Mouse (Mus musculus): Measurements from ENCODE around the gene H2-Q7. TPM values are rescaled to one million over a fixed set of nuclear protein-coding genes. Genes with fewer than 3 reads are reported as not detected.
"Not testable (repeated sequence)": the region's sequence is repeated elsewhere in the genome, so short reads cannot be mapped to it uniquely, and the experiment has no call there.

The H2-Q7 gene
- polyA plus RNA-seq, 1 experiment from 2014 or later, result 3.1 TPM

GRCm38 (mm10) chr17:35432167-35432566 lies 6.8 kb upstream of the H2-Q7 start:
- ATAC-seq; H3K4me3 ChIP-seq (replicated peaks; ENCODE audit: low read length); H3K9me3 ChIP-seq (ENCODE audit: control insufficient read depth, low read length); H3K27ac ChIP-seq (ENCODE audit: low read length); H3K9ac ChIP-seq (replicated peaks; ENCODE audit: low read depth, low read length); H3K27me3 ChIP-seq (replicated peaks; ENCODE audit: control insufficient read depth, insufficient read depth, low read length); H3K4me1 ChIP-seq (replicated peaks; ENCODE audit: control insufficient read depth, insufficient read depth, low read length); H3K4me2 ChIP-seq (ENCODE audit: low read length); H3K36me3 ChIP-seq (ENCODE audit: control insufficient read depth, insufficient read depth): not testable (repeated sequence)
- WGBS, result 97% methylated on average over 3 of the region's 3 CpGs

DNA sequence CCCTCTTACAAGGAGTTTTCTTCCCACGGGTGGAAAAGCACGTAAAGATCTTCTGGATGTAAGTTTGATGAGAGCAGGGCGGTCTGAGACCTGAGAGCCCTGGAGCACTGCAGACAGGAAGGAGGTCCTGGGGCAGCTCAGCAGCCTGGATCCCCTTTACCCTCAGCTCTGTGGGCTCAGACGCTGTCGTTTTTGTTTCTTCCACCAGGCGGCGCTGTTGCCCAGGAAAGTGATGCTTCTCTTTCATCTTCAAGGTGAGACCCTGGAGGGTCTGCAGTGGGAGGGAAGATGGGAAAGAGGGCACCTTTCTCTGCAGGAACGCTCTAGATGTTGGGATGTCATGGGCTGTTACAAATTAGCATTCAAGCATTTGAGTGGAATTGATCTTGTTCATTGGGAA lies 4.1 kb upstream of the H2-Q7 start:
- 7% methylated on average over 8 of the region's 8 CpGs for WGBS
- not testable (repeated sequence) for H3K9me3 ChIP-seq (ENCODE audit: control insufficient read depth, low read length); H3K4me1 ChIP-seq (replicated peaks; ENCODE audit: control insufficient read depth, insufficient read depth, low read length); H3K27me3 ChIP-seq (replicated peaks; ENCODE audit: control insufficient read depth, insufficient read depth, low read length); H3K9ac ChIP-seq (replicated peaks; ENCODE audit: low read depth, low read length); H3K36me3 ChIP-seq (ENCODE audit: control insufficient read depth, insufficient read depth); ATAC-seq; H3K4me3 ChIP-seq (replicated peaks; ENCODE audit: low read length); H3K27ac ChIP-seq (ENCODE audit: low read length); H3K4me2 ChIP-seq (ENCODE audit: low read length)

- not testable (repeated sequence) for H3K36me3 ChIP-seq (ENCODE audit: control insufficient read depth, insufficient read depth); H3K4me2 ChIP-seq (ENCODE audit: low read length); H3K9ac ChIP-seq (replicated peaks; ENCODE audit: low read depth, low read length); H3K4me1 ChIP-seq (replicated peaks; ENCODE audit: control insufficient read depth, insufficient read depth, low read length); ATAC-seq; H3K4me3 ChIP-seq (replicated peaks; ENCODE audit: low read length); H3K9me3 ChIP-seq (ENCODE audit: control insufficient read depth, low read length); H3K27me3 ChIP-seq (replicated peaks; ENCODE audit: control insufficient read depth, insufficient read depth, low read length); H3K27ac ChIP-seq (ENCODE audit: low read length)
- 79% methylated on average over 3 of the region's 3 CpGs for WGBS
These were observed 3.4 kb upstream of the H2-Q7 start for GRCm38 (mm10) chr17:35435577-35435976.

GRCm38 (mm10) chr17:35437386-35437936 lies 1.5 kb upstream of the H2-Q7 start:
- H3K4me1 ChIP-seq (replicated peaks; ENCODE audit: control insufficient read depth, insufficient read depth, low read length); H3K27ac ChIP-seq (ENCODE audit: low read length); H3K4me2 ChIP-seq (ENCODE audit: low read length); H3K27me3 ChIP-seq (replicated peaks; ENCODE audit: control insufficient read depth, insufficient read depth, low read length); H3K9me3 ChIP-seq (ENCODE audit: control insufficient read depth, low read length); H3K9ac ChIP-seq (replicated peaks; ENCODE audit: low read depth, low read length); H3K4me3 ChIP-seq (replicated peaks; ENCODE audit: low read length); ATAC-seq; H3K36me3 ChIP-seq (ENCODE audit: control insufficient read depth, insufficient read depth): not testable (repeated sequence)
- WGBS, result 80% methylated on average over 1 of the region's 1 CpGs

GRCm38 (mm10) chr17:35438395-35438794 lies 560 bp upstream of the H2-Q7 start:
- H3K9ac ChIP-seq (replicated peaks; ENCODE audit: low read depth, low read length); H3K4me2 ChIP-seq (ENCODE audit: low read length); H3K36me3 ChIP-seq (ENCODE audit: control insufficient read depth, insufficient read depth); H3K4me3 ChIP-seq (replicated peaks; ENCODE audit: low read length); H3K9me3 ChIP-seq (ENCODE audit: control insufficient read depth, low read length); H3K27me3 ChIP-seq (replicated peaks; ENCODE audit: control insufficient read depth, insufficient read depth, low read length); H3K27ac ChIP-seq (ENCODE audit: low read length); H3K4me1 ChIP-seq (replicated peaks; ENCODE audit: control insufficient read depth, insufficient read depth, low read length); ATAC-seq: not testable (repeated sequence)
- 86% methylated on average over 1 of the region's 3 CpGs for WGBS

DNA sequence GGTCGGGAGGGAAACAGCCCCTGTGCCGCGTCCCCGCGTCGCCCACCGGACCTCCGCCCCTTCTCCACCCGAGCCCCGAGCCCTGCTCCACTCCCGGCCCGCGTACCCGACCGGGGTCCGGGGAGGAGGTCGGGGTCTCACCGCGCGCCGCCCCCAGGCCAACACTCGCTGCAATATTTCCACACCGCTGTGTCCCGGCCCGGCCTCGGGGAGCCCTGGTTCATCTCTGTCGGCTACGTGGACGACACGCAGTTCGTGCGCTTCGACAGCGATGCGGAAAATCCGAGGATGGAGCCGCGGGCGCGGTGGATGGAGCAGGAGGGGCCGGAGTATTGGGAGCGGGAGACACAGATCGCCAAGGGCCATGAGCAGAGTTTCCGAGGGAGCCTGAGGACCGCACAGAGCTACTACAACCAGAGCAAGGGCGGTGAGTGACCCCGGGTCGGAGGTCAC lies 366 bp downstream of the H2-Q7 start:
- Histone ChIP-seq H3K9ac (replicated peaks; ENCODE audit: low read depth, low read length) (peak overlapping the region; percentile 10; the same call in 1 of the 2 replicates), H3K4me2 (ENCODE audit: low read length) (peak overlapping the region; percentile 54), H3K4me3 (replicated peaks; ENCODE audit: low read length) (peak overlapping the region; percentile 38)
- not testable (repeated sequence) for H3K36me3 ChIP-seq (ENCODE audit: control insufficient read depth, insufficient read depth); H3K4me1 ChIP-seq (replicated peaks; ENCODE audit: control insufficient read depth, insufficient read depth, low read length); H3K27ac ChIP-seq (ENCODE audit: low read length); H3K27me3 ChIP-seq (replicated peaks; ENCODE audit: control insufficient read depth, insufficient read depth, low read length); H3K9me3 ChIP-seq (ENCODE audit: control insufficient read depth, low read length)
- WGBS, result 1% methylated on average over 38 of the region's 48 CpGs
- peak; percentile 60 for ATAC-seq

GRCm38 (mm10) chr17:35439925-35440645 lies 1.1 kb downstream of the H2-Q7 start:
- H3K27me3 ChIP-seq (replicated peaks; ENCODE audit: control insufficient read depth, insufficient read depth, low read length); H3K4me1 ChIP-seq (replicated peaks; ENCODE audit: control insufficient read depth, insufficient read depth, low read length); H3K4me3 ChIP-seq (replicated peaks; ENCODE audit: low read length); H3K36me3 ChIP-seq (ENCODE audit: control insufficient read depth, insufficient read depth); H3K4me2 ChIP-seq (ENCODE audit: low read length); H3K9me3 ChIP-seq (ENCODE audit: control insufficient read depth, low read length); ATAC-seq; H3K27ac ChIP-seq (ENCODE audit: low read length); H3K9ac ChIP-seq (replicated peaks; ENCODE audit: low read depth, low read length): not testable (repeated sequence)
- WGBS, result 51% methylated on average over 23 of the region's 27 CpGs

DNA sequence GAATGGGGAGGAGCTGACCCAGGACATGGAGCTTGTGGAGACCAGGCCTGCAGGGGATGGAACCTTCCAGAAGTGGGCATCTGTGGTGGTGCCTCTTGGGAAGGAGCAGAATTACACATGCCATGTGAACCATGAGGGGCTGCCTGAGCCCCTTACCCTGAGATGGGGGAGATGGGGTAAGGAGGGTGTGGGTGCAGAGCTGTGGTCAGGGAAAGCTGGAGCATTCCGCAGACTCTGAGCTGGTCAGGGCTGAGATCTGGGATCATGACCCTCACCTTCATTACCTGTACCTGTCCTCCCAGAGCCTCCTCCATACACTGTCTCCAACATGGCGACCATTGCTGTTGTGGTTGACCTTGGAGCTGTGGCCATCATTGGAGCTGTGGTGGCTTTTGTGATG lies 3.4 kb downstream of the H2-Q7 start:
- not testable (repeated sequence) for ATAC-seq; H3K4me1 ChIP-seq (replicated peaks; ENCODE audit: control insufficient read depth, insufficient read depth, low read length); H3K9ac ChIP-seq (replicated peaks; ENCODE audit: low read depth, low read length); H3K4me3 ChIP-seq (replicated peaks; ENCODE audit: low read length); H3K27me3 ChIP-seq (replicated peaks; ENCODE audit: control insufficient read depth, insufficient read depth, low read length); H3K27ac ChIP-seq (ENCODE audit: low read length); H3K4me2 ChIP-seq (ENCODE audit: low read length); H3K36me3 ChIP-seq (ENCODE audit: control insufficient read depth, insufficient read depth); H3K9me3 ChIP-seq (ENCODE audit: control insufficient read depth, low read length)
- WGBS, result 90% methylated on average over 2 of the region's 2 CpGs

DNA sequence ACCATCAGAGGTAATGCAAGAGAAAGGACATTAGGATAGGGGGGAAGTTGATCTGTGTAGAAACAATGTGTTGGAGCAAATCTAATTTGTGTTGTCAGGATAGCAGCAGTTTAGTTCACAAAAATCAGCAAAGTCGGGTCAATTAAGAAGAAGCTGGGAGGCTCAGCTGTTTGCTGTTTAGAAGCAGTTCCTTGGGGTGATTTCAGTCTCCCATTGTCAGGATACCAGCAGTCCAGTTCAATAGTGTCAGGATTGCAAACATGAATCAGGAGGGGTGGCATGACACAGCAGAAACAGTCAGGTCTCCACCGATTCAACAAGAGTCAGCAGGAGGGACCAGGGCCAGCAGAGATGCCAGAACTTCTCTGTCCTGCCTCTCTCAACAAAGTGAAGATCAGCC lies 5.6 kb downstream of the H2-Q7 start:
- not testable (repeated sequence) for H3K4me1 ChIP-seq (replicated peaks; ENCODE audit: control insufficient read depth, insufficient read depth, low read length); H3K4me3 ChIP-seq (replicated peaks; ENCODE audit: low read length); H3K9me3 ChIP-seq (ENCODE audit: control insufficient read depth, low read length); H3K27me3 ChIP-seq (replicated peaks; ENCODE audit: control insufficient read depth, insufficient read depth, low read length); ATAC-seq; H3K9ac ChIP-seq (replicated peaks; ENCODE audit: low read depth, low read length); H3K27ac ChIP-seq (ENCODE audit: low read length); H3K36me3 ChIP-seq (ENCODE audit: control insufficient read depth, insufficient read depth); H3K4me2 ChIP-seq (ENCODE audit: low read length)
- WGBS, result 92% methylated on average over 2 of the region's 2 CpGs

GRCm38 (mm10) chr17:35458247-35458646 lies 19.3 kb downstream of the H2-Q7 start:
- WGBS, result no CpG with 5 or more reads among the region's 1 CpGs
- not testable (repeated sequence) for ATAC-seq; H3K27me3 ChIP-seq (replicated peaks; ENCODE audit: control insufficient read depth, insufficient read depth, low read length); H3K9ac ChIP-seq (replicated peaks; ENCODE audit: low read depth, low read length); H3K9me3 ChIP-seq (ENCODE audit: control insufficient read depth, low read length); H3K4me2 ChIP-seq (ENCODE audit: low read length); H3K4me3 ChIP-seq (replicated peaks; ENCODE audit: low read length); H3K4me1 ChIP-seq (replicated peaks; ENCODE audit: control insufficient read depth, insufficient read depth, low read length); H3K36me3 ChIP-seq (ENCODE audit: control insufficient read depth, insufficient read depth); H3K27ac ChIP-seq (ENCODE audit: low read length)

Data from forebrain, embryonic 16.5 days (tissue).